Mouse (Mus musculus): ENCODE data around the gene Spryd4.

GRCm38 (mm10) chr10:128204941-128205340 is 6.7 kb downstream of the Spryd4 start:
- TF ChIP-seq CTCF (IDR thresholded peaks at IDR 0.05; ENCODE audit: insufficient read depth, low read length) (no peak), POLR2A (IDR thresholded peaks at IDR 0.05; ENCODE audit: borderline replicate concordance, extremely low read depth, low read depth, low read length) (no peak)

Measured in lung, adult 2 months (tissue).